In genomic region chr1:55079677-55080076, GRCm38 (mm10) we compare ENCODE assay signal across 25 mouse cellular contexts. TPM values are rescaled to one million over a fixed set of nuclear protein-coding genes. Genes with fewer than 3 reads are reported as not detected.
DNase-seq lines count a peak whose midpoint lies in the region; ATAC-seq and TF ChIP-seq lines count a peak whose summit lies in the region.
"Had no signal": no experiment of that assay in that cellular context is flagged by ENCODE, and none has a peak within 500 bp of the region (broad histone marks: within the 10 kb centered on the region; RNA-seq: fewer than 3 reads in every experiment).

No protein-coding gene starts in this region.

- no peaks in the 10 kb centered on the region for H3K9me3 ChIP-seq in heart, postnatal 0 days (replicated peaks; ENCODE audit: control insufficient read depth, low read length)
- peaks cover 5% of the 10 kb centered on the region for H3K9me3 ChIP-seq in heart, embryonic 12.5 days (replicated peaks)
- no peaks in the 10 kb centered on the region; the same call in 1 of the 2 replicates for H3K9me3 ChIP-seq in midbrain, embryonic 11.5 days (ENCODE audit: control insufficient read depth, low read length)
- no peaks in the 10 kb centered on the region for H3K9me3 ChIP-seq in midbrain, postnatal 0 days (ENCODE audit: low read length)
- H3K9me3 ChIP-seq in forebrain, embryonic 13.5 days (replicated peaks) = no peaks in the 10 kb centered on the region
- H3K9me3 ChIP-seq: embryonic facial prominence, embryonic 12.5 days; forebrain, embryonic 15.5 days; hindbrain, embryonic 13.5 days; midbrain, embryonic 15.5 days had no signal

- no peaks in the 10 kb centered on the region for H3K27me3 ChIP-seq in heart, postnatal 0 days (ENCODE audit: control insufficient read depth, insufficient read depth, low read length)
- H3K27me3 ChIP-seq in heart, embryonic 12.5 days (replicated peaks) = no peaks in the 10 kb centered on the region
- no peaks in the 10 kb centered on the region for H3K27me3 ChIP-seq in midbrain, embryonic 11.5 days (ENCODE audit: control insufficient read depth, insufficient read depth, low read length)
- no peaks in the 10 kb centered on the region for H3K27me3 ChIP-seq in midbrain, postnatal 0 days (ENCODE audit: insufficient read depth, low read length)
- H3K27me3 ChIP-seq in forebrain, embryonic 13.5 days = no peaks in the 10 kb centered on the region
- H3K27me3 ChIP-seq: embryonic facial prominence, embryonic 12.5 days; forebrain, embryonic 15.5 days; hindbrain, embryonic 13.5 days; midbrain, embryonic 15.5 days had no signal

- WGBS in heart, postnatal 0 days = 77% methylated on average over 4 of the region's 4 CpGs
- 89% methylated on average over 4 of the region's 4 CpGs for WGBS in heart, embryonic 12.5 days
- WGBS in midbrain, embryonic 11.5 days = 90% methylated on average over 4 of the region's 4 CpGs
- WGBS in midbrain, postnatal 0 days = 94% methylated on average over 4 of the region's 4 CpGs
- 94% methylated on average over 4 of the region's 4 CpGs for WGBS in forebrain, embryonic 13.5 days

- no peak for DNase-seq in gastrocnemius, adult 2 months
- DNase-seq in gastrocnemius, postnatal 4 days (ENCODE audit: low spot score in 2 of 2) = no peak
- no peak for DNase-seq in heart, postnatal 0 days (ENCODE audit: low spot score)
- peak; percentile 62 for DNase-seq in midbrain, embryonic 11.5 days (ENCODE audit: low spot score, missing footprints)
- no peak for DNase-seq in midbrain, postnatal 0 days (ENCODE audit: low spot score)
- DNase-seq: cerebellum, adult 11-12 months; cerebellum, adult 9-11 months; embryo, embryonic 11 days; gastrocnemius, postnatal 10 days; kidney, postnatal 14 days; layer of hippocampus, adult 9-11 months; lung, embryonic 14.5 days; lung, postnatal 14 days; right cerebral cortex, postnatal 25 days; spleen, adult 18-20 months; thymus, postnatal 36 days had no signal

- H3K4me1 ChIP-seq in heart, postnatal 0 days (ENCODE audit: control insufficient read depth, insufficient read depth) = peaks cover 1% of the 10 kb centered on the region; the same call in 1 of the 2 replicates
- H3K4me1 ChIP-seq in heart, embryonic 12.5 days (replicated peaks) = peaks cover 17% of the 10 kb centered on the region
- no peaks in the 10 kb centered on the region for H3K4me1 ChIP-seq in midbrain, embryonic 11.5 days (ENCODE audit: control insufficient read depth, insufficient read depth, low read length)
- H3K4me1 ChIP-seq in midbrain, postnatal 0 days (ENCODE audit: insufficient read depth, low read length) = no peaks in the 10 kb centered on the region
- peaks cover 10% of the 10 kb centered on the region for H3K4me1 ChIP-seq in forebrain, embryonic 13.5 days
- H3K4me1 ChIP-seq: midbrain, embryonic 15.5 days had no signal

- peak overlapping the region; percentile 9; the same call in 1 of the 2 replicates for H3K4me3 ChIP-seq in gastrocnemius, adult 2 months
- no peak overlapping the region for H3K4me3 ChIP-seq in heart, postnatal 0 days (ENCODE audit: low read depth, low read length)
- no peak overlapping the region for H3K4me3 ChIP-seq in heart, embryonic 12.5 days
- H3K4me3 ChIP-seq in midbrain, embryonic 11.5 days (ENCODE audit: low read depth, low read length) = no peak overlapping the region
- H3K4me3 ChIP-seq in midbrain, postnatal 0 days (ENCODE audit: low read depth, low read length) = no peak overlapping the region
- no peak overlapping the region for H3K4me3 ChIP-seq in forebrain, embryonic 13.5 days
- H3K4me3 ChIP-seq: embryonic facial prominence, embryonic 12.5 days; forebrain, embryonic 15.5 days; hindbrain, embryonic 13.5 days; midbrain, embryonic 15.5 days had no signal

- H3K4me2 ChIP-seq in heart, postnatal 0 days (ENCODE audit: low read depth, low read length) = 0 out of 2 replicates have a peak overlapping the region, but pooled peaks have one; percentile 21
- H3K4me2 ChIP-seq in heart, embryonic 12.5 days = no peak overlapping the region
- H3K4me2 ChIP-seq in midbrain, embryonic 11.5 days = no peak overlapping the region
- no peak overlapping the region for H3K4me2 ChIP-seq in midbrain, postnatal 0 days (ENCODE audit: low read depth, low read length, poor library complexity, severe bottlenecking)
- no peak overlapping the region for H3K4me2 ChIP-seq in forebrain, embryonic 13.5 days
- H3K4me2 ChIP-seq: embryonic facial prominence, embryonic 12.5 days; forebrain, embryonic 15.5 days; hindbrain, embryonic 13.5 days; lung, embryonic 14.5 days; midbrain, embryonic 15.5 days had no signal

- intact Hi-C loops in gastrocnemius, adult 2 months (cut with DNase I) = no loop called here

- H3K9ac ChIP-seq in heart, postnatal 0 days (replicated peaks; ENCODE audit: low read depth, low read length) = no peak overlapping the region
- H3K9ac ChIP-seq in heart, embryonic 12.5 days = no peak overlapping the region
- H3K9ac ChIP-seq in midbrain, embryonic 11.5 days (ENCODE audit: low read length) = no peak overlapping the region
- no peak overlapping the region for H3K9ac ChIP-seq in midbrain, postnatal 0 days (replicated peaks; ENCODE audit: low read length, poor library complexity, severe bottlenecking)
- H3K9ac ChIP-seq in forebrain, embryonic 13.5 days = no peak overlapping the region
- H3K9ac ChIP-seq: embryonic facial prominence, embryonic 12.5 days; forebrain, embryonic 15.5 days; hindbrain, embryonic 13.5 days; liver, embryonic 14.5 days; lung, embryonic 14.5 days; midbrain, embryonic 15.5 days had no signal

- ATAC-seq in heart, postnatal 0 days (ENCODE audit: insufficient read depth, low read depth) = peak; percentile 50
- ATAC-seq in heart, embryonic 12.5 days (ENCODE audit: insufficient number of reproducible peaks, low FRiP score) = no peak
- ATAC-seq in midbrain, embryonic 11.5 days (ENCODE audit: low FRiP score) = no peak
- no peak for ATAC-seq in midbrain, postnatal 0 days (ENCODE audit: low FRiP score)
- ATAC-seq in forebrain, embryonic 13.5 days = no peak
- ATAC-seq: CD4-positive, CD25-positive, alpha-beta regulatory T cell, adult 4 months; forebrain, embryonic 15.5 days; intestine, embryonic 16.5 days; midbrain, embryonic 15.5 days had no signal

- peak overlapping the region; percentile 68 for H3K27ac ChIP-seq in gastrocnemius, adult 2 months
- H3K27ac ChIP-seq in heart, postnatal 0 days (ENCODE audit: low read depth) = peak overlapping the region; percentile 78
- no peak overlapping the region for H3K27ac ChIP-seq in heart, embryonic 12.5 days (ENCODE audit: poor library complexity, severe bottlenecking)
- no peak overlapping the region for H3K27ac ChIP-seq in midbrain, embryonic 11.5 days (ENCODE audit: low read depth, low read length)
- H3K27ac ChIP-seq in midbrain, postnatal 0 days (ENCODE audit: low read depth, low read length) = no peak overlapping the region
- no peak overlapping the region for H3K27ac ChIP-seq in forebrain, embryonic 13.5 days
- H3K27ac ChIP-seq: embryonic facial prominence, embryonic 12.5 days; forebrain, embryonic 15.5 days; hindbrain, embryonic 13.5 days; liver, embryonic 14.5 days; midbrain, embryonic 15.5 days had no signal

- no peak for TF ChIP-seq CTCF in gastrocnemius, adult 2 months (IDR thresholded peaks at IDR 0.05)
- TF ChIP-seq CTCF in heart, postnatal 0 days (IDR thresholded peaks at IDR 0.05; ENCODE audit: low read depth) = no peak
- TF ChIP-seq CTCF in midbrain, postnatal 0 days (IDR thresholded peaks at IDR 0.05) = no peak

- TF ChIP-seq EP300 in heart, postnatal 0 days (IDR thresholded peaks at IDR 0.05; ENCODE audit: low read depth) = peak; percentile 36; the same call in 1 of the 2 replicates

- H3K36me3 ChIP-seq in heart, postnatal 0 days (replicated peaks; ENCODE audit: control insufficient read depth, insufficient read depth, low read length) = peaks cover 74% of the 10 kb centered on the region
- peaks cover 68% of the 10 kb centered on the region for H3K36me3 ChIP-seq in heart, embryonic 12.5 days
- peaks cover 26% of the 10 kb centered on the region for H3K36me3 ChIP-seq in midbrain, embryonic 11.5 days (ENCODE audit: control insufficient read depth, insufficient read depth, low read length)
- peaks cover 47% of the 10 kb centered on the region for H3K36me3 ChIP-seq in midbrain, postnatal 0 days (ENCODE audit: insufficient read depth, low read length)
- peaks cover 82% of the 10 kb centered on the region for H3K36me3 ChIP-seq in forebrain, embryonic 13.5 days (ENCODE audit: poor library complexity, severe bottlenecking)

RNA-seq across cellular contexts. Expression of gene Hspe1, which starts 8.3 kb away (rescaled TPM):
- 100 to 1,000 TPM in 1 of 2 experiments, 10 to 100 TPM in 1; 77.1 to 120 TPM for total RNA-seq in gastrocnemius, adult 2 months (2021)
- total RNA-seq in gastrocnemius, postnatal 4 days (2021) = 100 to 1,000 TPM; 106 to 109 TPM
- total RNA-seq in heart, postnatal 0 days (2014; rRNA removed; ENCODE audit: low replicate concordance) = 89.3 and 108 TPM in 2 replicates
- 350 and 362 TPM in 2 replicates for polyA plus RNA-seq in heart, postnatal 0 days (2015; fragmentation: Nextera tagmentation; extraction: Ambion mirVana)
- 427 and 428 TPM in 2 replicates for polyA plus RNA-seq in heart, embryonic 12.5 days (2016; fragmentation: Nextera tagmentation; extraction: Ambion mirVana)
- 517 and 525 TPM in 2 replicates for polyA plus RNA-seq in midbrain, embryonic 11.5 days (2014; fragmentation: Nextera tagmentation; extraction: Ambion mirVana)
- total RNA-seq in midbrain, postnatal 0 days (2014; rRNA removed) = 85.5 and 103 TPM in 2 replicates
- polyA plus RNA-seq in midbrain, postnatal 0 days (2015; fragmentation: Nextera tagmentation; extraction: Ambion mirVana) = 249 and 263 TPM in 2 replicates
- polyA plus RNA-seq in forebrain, embryonic 13.5 days (2015; fragmentation: Nextera tagmentation; extraction: Ambion mirVana) = 360 and 397 TPM in 2 replicates

RNA-seq across cellular contexts. Expression of gene Hspd1, which starts 8.4 kb away (rescaled TPM):
- total RNA-seq in gastrocnemius, adult 2 months (2021) = 100 to 1,000 TPM; 156 to 249 TPM
- total RNA-seq in gastrocnemius, postnatal 4 days (2021) = 100 to 1,000 TPM; 191 to 196 TPM
- 114 and 139 TPM in 2 replicates for total RNA-seq in heart, postnatal 0 days (2014; rRNA removed; ENCODE audit: low replicate concordance)
- polyA plus RNA-seq in heart, postnatal 0 days (2015; fragmentation: Nextera tagmentation; extraction: Ambion mirVana) = 394 and 397 TPM in 2 replicates
- polyA plus RNA-seq in heart, embryonic 12.5 days (2016; fragmentation: Nextera tagmentation; extraction: Ambion mirVana) = 562 and 569 TPM in 2 replicates
- polyA plus RNA-seq in midbrain, embryonic 11.5 days (2014; fragmentation: Nextera tagmentation; extraction: Ambion mirVana) = 409 and 425 TPM in 2 replicates
- total RNA-seq in midbrain, postnatal 0 days (2014; rRNA removed) = 92.5 and 105 TPM in 2 replicates
- polyA plus RNA-seq in midbrain, postnatal 0 days (2015; fragmentation: Nextera tagmentation; extraction: Ambion mirVana) = 211 and 217 TPM in 2 replicates
- polyA plus RNA-seq in forebrain, embryonic 13.5 days (2015; fragmentation: Nextera tagmentation; extraction: Ambion mirVana) = 333 and 363 TPM in 2 replicates

RNA-seq across cellular contexts. Expression of gene Coq10b, which starts 27.1 kb away (rescaled TPM):
- total RNA-seq in gastrocnemius, adult 2 months (2021) = 10 to 100 TPM; 13.7 to 17.0 TPM
- total RNA-seq in gastrocnemius, postnatal 4 days (2021) = 10 to 100 TPM in 1 of 2 experiments, 1 to 10 TPM in 1; 8.9 to 14.2 TPM
- total RNA-seq in heart, postnatal 0 days (2014; rRNA removed; ENCODE audit: low replicate concordance) = 11.5 and 12.1 TPM in 2 replicates
- 28.9 and 32.2 TPM in 2 replicates for polyA plus RNA-seq in heart, postnatal 0 days (2015; fragmentation: Nextera tagmentation; extraction: Ambion mirVana)
- polyA plus RNA-seq in heart, embryonic 12.5 days (2016; fragmentation: Nextera tagmentation; extraction: Ambion mirVana) = 23.1 and 25.3 TPM in 2 replicates
- 33.8 and 38.3 TPM in 2 replicates for polyA plus RNA-seq in midbrain, embryonic 11.5 days (2014; fragmentation: Nextera tagmentation; extraction: Ambion mirVana)
- 19.7 and 25.3 TPM in 2 replicates for total RNA-seq in midbrain, postnatal 0 days (2014; rRNA removed)
- 25.9 and 26.5 TPM in 2 replicates for polyA plus RNA-seq in midbrain, postnatal 0 days (2015; fragmentation: Nextera tagmentation; extraction: Ambion mirVana)
- 35.0 and 36.6 TPM in 2 replicates for polyA plus RNA-seq in forebrain, embryonic 13.5 days (2015; fragmentation: Nextera tagmentation; extraction: Ambion mirVana)

RNA-seq across cellular contexts. Expression of gene Mob4, which starts 51.4 kb away (rescaled TPM):
- total RNA-seq in gastrocnemius, adult 2 months (2021) = 10 to 100 TPM; 34.2 to 41.9 TPM
- total RNA-seq in gastrocnemius, postnatal 4 days (2021) = 10 to 100 TPM; 53.1 to 56.2 TPM
- 35.5 and 59.2 TPM in 2 replicates for total RNA-seq in heart, postnatal 0 days (2014; rRNA removed; ENCODE audit: low replicate concordance)
- polyA plus RNA-seq in heart, postnatal 0 days (2015; fragmentation: Nextera tagmentation; extraction: Ambion mirVana) = 98.1 and 105 TPM in 2 replicates
- 104 and 110 TPM in 2 replicates for polyA plus RNA-seq in heart, embryonic 12.5 days (2016; fragmentation: Nextera tagmentation; extraction: Ambion mirVana)
- polyA plus RNA-seq in midbrain, embryonic 11.5 days (2014; fragmentation: Nextera tagmentation; extraction: Ambion mirVana) = 148 and 177 TPM in 2 replicates
- total RNA-seq in midbrain, postnatal 0 days (2014; rRNA removed) = 80.9 and 83.8 TPM in 2 replicates
- 126 and 143 TPM in 2 replicates for polyA plus RNA-seq in midbrain, postnatal 0 days (2015; fragmentation: Nextera tagmentation; extraction: Ambion mirVana)
- 191 and 198 TPM in 2 replicates for polyA plus RNA-seq in forebrain, embryonic 13.5 days (2015; fragmentation: Nextera tagmentation; extraction: Ambion mirVana)

RNA-seq across cellular contexts. Expression of gene Sf3b1, which starts 52.4 kb away (rescaled TPM):
- total RNA-seq in gastrocnemius, adult 2 months (2021) = 10 to 100 TPM; 53.6 to 56.3 TPM
- 100 to 1,000 TPM; 109 to 130 TPM for total RNA-seq in gastrocnemius, postnatal 4 days (2021)
- total RNA-seq in heart, postnatal 0 days (2014; rRNA removed; ENCODE audit: low replicate concordance) = 118 and 119 TPM in 2 replicates
- 172 and 173 TPM in 2 replicates for polyA plus RNA-seq in heart, postnatal 0 days (2015; fragmentation: Nextera tagmentation; extraction: Ambion mirVana)
- 208 and 217 TPM in 2 replicates for polyA plus RNA-seq in heart, embryonic 12.5 days (2016; fragmentation: Nextera tagmentation; extraction: Ambion mirVana)
- polyA plus RNA-seq in midbrain, embryonic 11.5 days (2014; fragmentation: Nextera tagmentation; extraction: Ambion mirVana) = 365 and 366 TPM in 2 replicates
- total RNA-seq in midbrain, postnatal 0 days (2014; rRNA removed) = 171 and 262 TPM in 2 replicates
- 250 and 282 TPM in 2 replicates for polyA plus RNA-seq in midbrain, postnatal 0 days (2015; fragmentation: Nextera tagmentation; extraction: Ambion mirVana)
- polyA plus RNA-seq in forebrain, embryonic 13.5 days (2015; fragmentation: Nextera tagmentation; extraction: Ambion mirVana) = 407 and 413 TPM in 2 replicates

Comparison
In these comparisons a context has a peak if more than half of its experiments do, and no peak if none do; other contexts are left out.
1. H3K27ac ChIP-seq: peak in gastrocnemius, adult 2 months (single experiment) and heart, postnatal 0 days (single experiment); none in heart, embryonic 12.5 days (single experiment), midbrain, embryonic 11.5 days (single experiment), midbrain, postnatal 0 days (single experiment) and forebrain, embryonic 13.5 days (single experiment).